Mouse (Mus musculus) B cell, adult 67 days (primary cell): ENCODE data around the gene Msrb2. TPM values are rescaled to one million over a fixed set of nuclear protein-coding genes. Genes with fewer than 3 reads are reported as not detected.

Experiments used
- total RNA-seq, 2 experiments: library from RNA; stranded (reverse); gene quantifications; 4 replicates each; pipeline ENCODE4 v1.2.4; 2023

Gene Msrb2
- total RNA-seq: 1 to 10 TPM; 4.1 to 5.4 TPM

GRCm38 (mm10) chr2:19371390-19372158 lies at the start of gene Msrb2:
Msrb2 (plus strand) TSS chr2:19371440.

Other genes with a start within 250 kb of the Msrb2 start
- 1 to 10 TPM; 1.6 to 2.0 TPM for gene Armc3, start 172.1 kb upstream of the Msrb2 start, total RNA-seq
- not detected for gene Ptf1a, start 74.2 kb downstream of the Msrb2 start, total RNA-seq
- gene 4921504E06Rik, start 182.5 kb downstream of the Msrb2 start, total RNA-seq: not detected